Mouse (Mus musculus) kidney, adult 2 months (tissue): ENCODE measurements around the gene Elovl2. TPM values are rescaled to one million over a fixed set of nuclear protein-coding genes. Genes with fewer than 3 reads are reported as not detected.
A peak's percentile ranks its signal among the peaks of the same experiment; 100 is the strongest.

Experiments
- DNase-seq: peaks from one replicate; pipeline ENCODE4 v3.0.0; 2021
- H3K27ac ChIP-seq: fragments of 200-500 bp; 2 replicates; pipeline ENCODE4 v1.5.1; 2012; ENCODE audit warnings: low read depth, low read length, control low read depth, inconsistent platforms; ENCODE audit not compliant: insufficient read depth
- H3K27me3 ChIP-seq: fragments of 200-500 bp; replicated peaks from 2 replicates; pipeline ENCODE4 v1.6.1; 2012; ENCODE audit warnings: mild to moderate bottlenecking, moderate library complexity, low read length, inconsistent platforms; ENCODE audit not compliant: control insufficient read depth, insufficient read depth
- H3K36me3 ChIP-seq: fragments of 200-500 bp; 2 replicates; pipeline ENCODE4 v1.6.1; 2012; ENCODE audit warnings: mild to moderate bottlenecking, moderate library complexity, low read length, inconsistent platforms; ENCODE audit not compliant: control insufficient read depth, insufficient read depth
- H3K4me1 ChIP-seq: fragments of 200-500 bp; 2 replicates; pipeline ENCODE4 v1.6.1; 2011; ENCODE audit warnings: low read length; ENCODE audit not compliant: control insufficient read depth, insufficient read depth
- H3K4me3 ChIP-seq: fragments of 200-500 bp; 2 replicates; pipeline ENCODE4 v1.5.1; 2011; ENCODE audit warnings: mild to moderate bottlenecking, low read depth, low read length, control low read depth; ENCODE audit not compliant: insufficient read depth
- CTCF ChIP-seq: fragments of 200-500 bp; conservative IDR thresholded peaks from 2 replicates; pipeline ENCODE4 v1.5.1; 2011; ENCODE audit warnings: low read depth, mild to moderate bottlenecking, control low read depth, low read length, moderate library complexity, mixed read lengths; ENCODE audit not compliant: insufficient read depth, insufficient read length
- POLR2A ChIP-seq: fragments of 200-500 bp; IDR thresholded peaks from one replicate; pipeline ENCODE4 v1.6.1; 2011; ENCODE audit warnings: low read depth, low read length, control low read depth
- WGBS: fragments of 180-500 bp; shearing (Covaris S2); methylation state at CpG from one replicate; pipeline ENCODE4 v1.1.7; 2018; 5-methylcytosine and 5-hydroxymethylcytosine counted together
- polyA plus RNA-seq: library from polyadenylated mRNA; depleted of rRNA; stranded (reverse); fragments of >200 nt; gene quantifications from 2 replicates; pipeline ENCODE4 v1.2.3, GENCODE M21; 2012

Gene Elovl2
- polyA plus RNA-seq, 1 experiment, result 31.7 TPM

DNA sequence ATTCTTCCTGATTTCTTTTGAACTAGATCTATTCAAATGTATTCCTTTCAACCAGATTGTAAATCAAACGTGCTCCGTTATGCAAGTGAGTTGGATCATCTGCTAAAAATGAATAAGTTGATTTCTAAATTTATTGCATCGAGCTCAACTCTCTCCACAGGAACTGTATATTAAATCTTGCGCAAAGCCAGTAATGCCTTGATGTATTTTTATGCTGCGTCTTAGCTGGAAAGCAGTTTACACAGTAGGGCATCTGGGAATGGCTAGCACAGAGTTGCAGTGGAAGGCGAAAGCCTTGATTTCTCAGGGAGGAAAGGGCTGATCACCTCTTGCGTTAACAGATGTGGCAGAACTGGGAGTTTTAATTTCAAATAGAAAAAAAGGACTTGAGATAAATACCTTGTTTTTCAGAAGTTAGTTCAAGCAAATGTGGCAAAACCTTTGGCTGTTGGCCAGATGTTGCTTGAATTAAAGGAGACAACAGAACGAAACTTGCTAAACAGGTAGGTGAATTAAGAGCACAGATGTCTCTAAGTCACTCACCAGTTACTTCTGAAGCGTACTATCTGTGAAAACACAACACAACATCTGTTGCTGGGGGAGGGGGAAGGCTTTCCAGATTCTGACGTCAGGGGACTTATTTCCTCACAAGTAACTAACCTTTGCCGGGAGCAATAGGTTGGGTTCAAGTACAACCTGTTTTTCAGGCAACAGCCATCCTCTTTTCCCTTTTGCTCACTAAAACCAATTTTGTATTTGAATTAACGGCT lies 28.7 kb upstream of the Elovl2 start:
- Histone ChIP-seq H3K27ac (peak overlapping the region; percentile 94), H3K4me1 (peaks cover 3% of the 10 kb centered on the region; the same call in 1 of the 2 replicates), H3K4me3 (peak overlapping the region; percentile 57), H3K27me3 (no peaks in the 10 kb centered on the region), H3K36me3 (no peaks in the 10 kb centered on the region)
- TF ChIP-seq POLR2A (no peak), CTCF (no peak)
- whole genome bisulfite sequencing, result 40% methylated on average over 12 of the region's 12 CpGs
- DNase-seq, result no peak

DNA sequence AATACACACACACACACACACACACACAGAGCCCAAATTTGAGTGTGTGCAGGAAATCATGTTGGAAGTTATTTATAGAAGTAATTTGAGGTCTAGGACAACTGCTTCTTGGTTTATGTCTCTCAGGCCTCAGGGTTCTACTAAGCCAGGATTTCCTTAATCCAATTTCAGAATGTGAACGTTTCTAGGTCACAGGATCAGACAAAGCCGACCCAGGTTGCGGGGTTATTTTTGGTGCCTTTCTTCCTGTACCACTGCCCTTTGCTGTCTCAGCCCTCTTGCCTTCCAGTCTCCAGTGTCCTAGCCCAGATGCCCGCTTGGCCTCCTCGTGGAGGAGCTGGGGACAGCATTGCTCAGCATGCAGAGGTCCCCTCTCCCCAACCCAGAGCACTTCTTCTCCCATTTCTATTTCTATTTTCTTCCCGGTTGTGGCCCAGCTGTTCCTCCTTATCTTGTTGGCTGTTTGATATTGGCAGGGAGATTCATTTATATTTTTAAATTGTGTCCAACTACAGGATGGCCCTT lies 24.2 kb upstream of the Elovl2 start:
- WGBS, result 38% methylated on average over 6 of the region's 6 CpGs
- Histone ChIP-seq H3K4me1 (peaks cover 3% of the 10 kb centered on the region; the same call in 1 of the 2 replicates), H3K27ac (no peak overlapping the region), H3K36me3 (no peaks in the 10 kb centered on the region), H3K4me3 (no peak overlapping the region), H3K27me3 (no peaks in the 10 kb centered on the region)
- DNase-seq, result no peak
- TF ChIP-seq CTCF (peak; percentile 10; the same call in 1 of the 2 replicates), POLR2A (no peak)

DNA sequence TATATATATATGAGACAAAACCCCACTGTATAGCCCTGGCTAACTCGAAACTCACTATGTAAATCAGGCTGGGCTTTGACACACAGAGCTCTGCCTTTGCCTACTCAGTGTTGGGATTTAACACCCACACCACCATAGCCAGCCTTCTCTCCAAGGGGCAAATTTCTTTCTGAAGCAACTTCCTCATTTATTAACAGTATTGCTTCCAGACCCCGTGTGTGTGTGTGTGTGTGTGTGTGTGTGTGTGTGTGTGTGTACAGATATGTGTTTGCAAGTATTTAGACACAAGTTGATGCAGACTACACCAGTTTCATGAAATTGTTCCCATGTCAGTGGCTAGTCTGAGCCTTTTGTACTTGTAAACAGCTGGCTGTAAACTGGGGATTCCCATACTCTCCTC lies 21.4 kb upstream of the Elovl2 start:
- no peak overlapping the region for H3K4me3 ChIP-seq
- H3K4me1 ChIP-seq, result no peaks in the 10 kb centered on the region
- no peak overlapping the region for H3K27ac ChIP-seq
- no peaks in the 10 kb centered on the region for H3K36me3 ChIP-seq
- no peaks in the 10 kb centered on the region for H3K27me3 ChIP-seq
- no peak for TF ChIP-seq CTCF
- TF ChIP-seq POLR2A, result no peak
- 61% methylated on average over 2 of the region's 2 CpGs for WGBS
- DNase-seq, result no peak

DNA sequence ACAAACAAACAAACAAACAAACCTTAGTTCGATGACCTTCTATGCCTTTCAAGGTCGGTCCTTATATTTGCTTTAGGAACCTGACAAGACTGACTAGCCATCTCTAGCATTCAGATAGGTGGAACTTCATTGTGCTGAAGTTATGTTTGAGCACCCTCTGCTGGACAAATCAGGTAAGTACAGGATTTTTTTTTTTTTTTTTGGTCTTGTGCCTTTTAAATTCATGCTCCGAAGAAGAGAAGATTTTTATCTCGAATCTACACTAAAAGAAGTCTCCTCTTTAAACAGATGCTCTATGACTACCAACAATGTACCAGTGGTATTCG lies 18.6 kb upstream of the Elovl2 start:
- DNase-seq, result peak; percentile 53
- H3K4me3 ChIP-seq, result no peak overlapping the region
- peak; percentile 28; the same call in 1 of the 2 replicates for TF ChIP-seq CTCF
- TF ChIP-seq POLR2A, result no peak
- no peaks in the 10 kb centered on the region for H3K36me3 ChIP-seq
- no peaks in the 10 kb centered on the region for H3K27me3 ChIP-seq
- H3K27ac ChIP-seq, result no peak overlapping the region
- no peaks in the 10 kb centered on the region; the same call in 1 of the 2 replicates for H3K4me1 ChIP-seq
- 4% methylated on average over 5 of the region's 5 CpGs for WGBS

DNA sequence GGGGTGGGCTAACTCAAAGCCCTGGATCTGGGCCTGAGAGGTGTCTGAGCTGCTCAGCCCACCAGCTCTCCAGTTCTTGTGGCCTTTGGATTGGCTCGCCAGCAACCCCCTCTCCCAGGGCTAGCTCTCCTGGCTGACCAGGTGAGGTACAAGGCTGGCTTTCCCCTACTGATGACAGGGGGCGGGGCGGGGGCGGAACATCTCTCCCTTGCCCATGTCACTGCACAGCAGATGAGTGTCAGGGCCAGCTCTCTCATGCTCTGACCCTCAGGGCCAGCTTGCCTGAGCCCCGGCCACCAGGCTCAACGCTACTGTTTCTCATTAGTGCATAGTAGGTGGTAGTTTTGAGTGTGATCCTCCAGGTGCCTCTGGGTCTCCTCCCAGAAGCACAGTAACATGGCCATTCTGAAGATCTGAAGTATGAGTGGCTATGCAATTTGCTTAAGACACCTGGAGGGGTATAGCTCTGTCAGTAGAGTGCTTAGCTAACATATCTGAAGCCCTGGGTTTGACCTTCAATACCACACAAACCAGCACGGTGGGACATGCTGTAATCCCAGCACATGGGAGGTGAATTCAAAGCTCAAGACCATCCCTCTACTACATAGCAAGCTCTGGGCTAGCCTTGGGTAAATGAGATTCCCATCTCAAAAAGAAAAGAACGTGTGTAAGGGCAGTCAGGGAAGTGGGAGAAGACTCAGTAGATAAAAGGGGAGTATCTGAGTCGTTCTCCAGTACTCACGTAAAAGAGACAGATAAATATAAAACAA lies 18.0 kb upstream of the Elovl2 start:
- TF ChIP-seq CTCF, result no peak
- no peak for TF ChIP-seq POLR2A
- no peak overlapping the region for H3K4me3 ChIP-seq
- no peak for DNase-seq
- H3K27ac ChIP-seq, result no peak overlapping the region
- WGBS, result 69% methylated on average over 10 of the region's 10 CpGs
- no peaks in the 10 kb centered on the region; the same call in 1 of the 2 replicates for H3K4me1 ChIP-seq
- no peaks in the 10 kb centered on the region for H3K36me3 ChIP-seq
- no peaks in the 10 kb centered on the region for H3K27me3 ChIP-seq

DNA sequence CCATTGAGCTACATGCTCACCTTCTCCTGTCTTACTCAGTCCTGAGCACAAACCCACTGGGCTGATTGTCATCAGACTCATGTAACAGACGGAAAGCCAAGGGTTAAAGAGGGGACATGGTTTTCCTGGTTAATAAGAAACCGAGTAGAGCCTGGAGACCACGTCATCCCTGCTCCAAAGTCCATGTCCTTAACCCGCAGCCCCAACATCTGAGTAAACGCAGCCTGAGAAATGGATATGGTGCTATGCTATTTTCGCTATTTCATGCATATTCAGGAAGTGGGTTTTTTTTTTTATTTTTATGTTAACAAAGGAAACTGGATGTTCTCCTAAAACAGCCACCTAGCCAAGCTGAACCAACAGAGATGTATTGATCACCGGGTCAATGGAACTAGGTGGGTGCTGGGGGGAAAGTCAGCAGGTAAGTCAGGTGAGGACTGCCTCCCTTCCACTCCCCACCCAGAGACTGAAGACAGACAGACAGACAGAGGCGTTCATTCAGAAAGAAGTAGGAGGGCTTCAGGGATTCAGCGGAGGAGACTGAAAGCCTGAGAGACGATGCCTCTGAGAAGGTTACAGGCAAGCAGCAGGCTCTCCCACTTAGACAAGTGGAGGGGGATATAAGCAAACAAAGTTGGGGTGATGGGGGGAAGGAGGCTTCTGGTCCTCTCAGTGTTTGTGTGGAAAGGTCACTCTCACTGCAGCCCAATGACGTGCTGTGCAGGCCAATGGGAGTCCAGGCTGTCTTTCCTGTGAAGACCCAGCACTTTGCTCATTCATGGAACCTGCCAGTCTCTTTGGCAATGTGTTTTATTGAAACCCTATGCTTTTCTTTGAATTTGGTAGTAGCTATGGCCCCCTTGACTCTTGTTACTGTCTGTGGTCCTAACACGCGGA lies 15.9 kb upstream of the Elovl2 start:
- WGBS, result 30% methylated on average over 13 of the region's 13 CpGs
- Histone ChIP-seq H3K27me3 (no peaks in the 10 kb centered on the region), H3K4me3 (peak overlapping the region; percentile 52), H3K4me1 (peaks cover 5% of the 10 kb centered on the region), H3K36me3 (no peaks in the 10 kb centered on the region), H3K27ac (peak overlapping the region; percentile 51)
- no peak for TF ChIP-seq POLR2A
- TF ChIP-seq CTCF, result no peak
- DNase-seq, result peak; percentile 83
